Mouse (Mus musculus): ENCODE measurements around the gene Pcnp.
"Not testable (repeated sequence)": the region's sequence is repeated elsewhere in the genome, so short reads cannot be mapped to it uniquely, and the experiment has no call there.

The Pcnp gene

DNA sequence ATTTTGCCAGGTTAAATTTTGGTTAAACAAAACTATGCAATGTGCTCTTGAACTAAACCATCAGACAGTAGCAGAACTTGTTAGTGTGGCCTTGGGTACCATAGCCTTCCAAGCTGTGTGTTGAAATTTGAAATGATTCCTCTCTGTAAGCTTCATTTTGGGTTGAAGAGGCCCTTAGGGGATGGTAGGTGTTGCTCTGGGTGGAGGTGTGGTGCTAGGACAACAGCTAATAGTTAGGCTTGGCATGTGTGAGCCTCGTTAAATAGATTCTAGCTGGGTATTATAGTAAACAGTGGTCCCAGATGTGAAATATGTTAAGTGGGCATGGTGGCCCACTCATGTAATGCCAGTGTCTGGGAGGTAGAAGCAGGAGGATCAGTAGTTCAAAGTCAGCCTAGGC is 62.3 kb downstream of the Pcnp start:
- DNase-seq (ENCODE audit: low spot score in 2 of 2), result no peak

DNA sequence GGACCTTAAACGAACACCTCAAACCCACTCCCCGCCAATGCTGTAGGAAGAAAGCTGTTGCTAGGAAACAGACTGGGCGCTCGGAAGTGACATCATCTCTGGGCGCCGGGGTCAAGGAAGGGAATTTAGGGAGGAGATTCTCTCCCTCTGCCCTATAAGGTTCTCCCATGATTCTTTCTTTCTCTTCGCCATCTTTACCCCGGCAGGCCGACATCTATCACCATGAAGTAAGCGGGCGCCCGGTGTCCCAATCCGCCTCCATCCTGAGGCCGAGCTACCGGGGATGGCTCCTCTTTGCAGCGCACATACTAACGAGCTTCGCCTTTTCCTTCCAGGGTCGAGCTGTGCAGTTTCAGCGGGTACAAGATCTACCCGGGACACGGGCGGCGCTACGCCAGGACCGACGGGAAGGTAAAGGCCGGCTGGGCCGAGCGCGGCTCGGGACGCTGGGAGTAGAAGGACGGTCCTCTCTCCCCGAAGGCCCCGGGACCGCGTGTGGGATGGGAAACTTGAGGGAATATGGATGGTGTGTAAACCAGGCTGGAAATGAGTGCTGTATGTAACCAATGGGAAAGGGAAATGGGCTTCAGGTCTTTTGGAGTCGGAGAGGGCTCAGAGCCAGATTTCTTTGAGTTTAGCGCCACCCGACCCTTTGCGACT is 63.2 kb downstream of the Pcnp start, which contains the start of gene Rpl24:
Rpl24 (plus strand) TSS at position 64 of the 660 bp plus-strand sequence.
- DNase-seq (ENCODE audit: low spot score in 2 of 2), result peak; percentile 98 to 99

- DNase-seq (ENCODE audit: low spot score in 2 of 2), result peak; percentile 47 to 49
Measured at GRCm38 (mm10) chr16:55964126-55964949, 65.2 kb downstream of the Pcnp start.

DNA sequence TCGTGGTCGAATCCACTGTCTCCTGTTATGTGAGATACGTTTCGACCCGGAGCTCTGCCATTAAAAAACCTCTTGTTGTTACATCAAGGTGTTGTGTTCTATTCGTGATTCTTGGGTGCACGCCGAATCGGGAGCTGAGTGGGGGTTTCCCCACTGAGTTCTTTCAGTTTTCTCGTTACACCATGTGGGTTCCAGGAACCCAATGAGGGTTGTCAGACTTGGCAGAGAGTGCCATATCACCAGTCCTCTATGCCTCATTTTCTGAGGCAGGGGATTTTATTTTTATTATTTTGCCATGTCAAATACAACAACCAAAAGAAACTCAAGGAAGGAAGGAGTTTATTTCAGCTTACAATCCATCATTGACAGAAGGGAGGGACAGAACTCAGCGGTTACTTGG is 66.5 kb downstream of the Pcnp start:
- DNase-seq (ENCODE audit: low spot score in 2 of 2), result not testable (repeated sequence)
